Mouse (Mus musculus): Measurements from ENCODE around the gene Polr2b. TPM values are rescaled to one million over a fixed set of nuclear protein-coding genes. Genes with fewer than 3 reads are reported as not detected.

The Polr2b gene
- polyA plus RNA-seq, 1 experiment from 2014 or later, result 109 TPM

DNA sequence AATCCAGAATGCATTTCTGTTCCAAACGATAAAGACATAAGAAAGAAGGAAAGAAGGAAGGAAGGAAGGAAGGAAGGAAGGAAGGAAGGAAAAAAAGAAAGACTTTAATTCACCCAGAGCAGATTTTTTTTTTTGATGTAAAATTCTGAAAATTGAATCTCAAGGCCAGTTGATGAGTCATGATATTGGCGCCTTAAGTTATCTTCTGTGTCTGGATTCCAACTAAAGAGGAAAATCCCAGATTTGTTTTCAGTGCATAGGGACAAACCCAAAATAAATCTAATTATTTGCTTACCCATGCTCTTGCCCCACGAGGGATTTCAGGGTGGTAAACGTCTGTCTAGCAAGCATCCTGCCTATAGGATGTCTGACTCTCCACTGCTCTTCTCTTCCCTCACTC is 51.1 kb downstream of the Polr2b start:
- DNase-seq (ENCODE audit: low spot score) (no peak), ATAC-seq (replicated peaks; ENCODE audit: insufficient number of reproducible peaks, low FRiP score, low TSS enrichment, low read depth) (no peak)
- H3K4me3 ChIP-seq (ENCODE audit: low read depth, low read length), result no peak overlapping the region
- H3K4me1 ChIP-seq (ENCODE audit: control insufficient read depth, insufficient read depth, low read length), result no peaks in the 10 kb centered on the region
- no peak overlapping the region for H3K27ac ChIP-seq (replicated peaks; ENCODE audit: low read depth, low read length)
- no peak overlapping the region for H3K4me2 ChIP-seq (ENCODE audit: low read depth, low read length)
- H3K36me3 ChIP-seq (replicated peaks; ENCODE audit: control insufficient read depth, insufficient read depth, low read depth, low read length), result no peaks in the 10 kb centered on the region
- no peaks in the 10 kb centered on the region for H3K9me3 ChIP-seq (replicated peaks; ENCODE audit: control insufficient read depth, low read length)
- 71% methylated on average over 4 of the region's 4 CpGs for whole genome bisulfite sequencing
- no peak overlapping the region for H3K9ac ChIP-seq (replicated peaks; ENCODE audit: low read length)
- H3K27me3 ChIP-seq (ENCODE audit: control insufficient read depth, insufficient read depth, low read length), result no peaks in the 10 kb centered on the region

GRCm38 (mm10) chr5:77362120-77362519 is 52.2 kb downstream of the Polr2b start:
- Histone ChIP-seq H3K4me1 (ENCODE audit: control insufficient read depth, insufficient read depth, low read length) (no peaks in the 10 kb centered on the region), H3K27me3 (ENCODE audit: control insufficient read depth, insufficient read depth, low read length) (no peaks in the 10 kb centered on the region), H3K4me2 (ENCODE audit: low read depth, low read length) (no peak overlapping the region), H3K36me3 (replicated peaks; ENCODE audit: control insufficient read depth, insufficient read depth, low read depth, low read length) (no peaks in the 10 kb centered on the region), H3K9me3 (replicated peaks; ENCODE audit: control insufficient read depth, low read length) (no peaks in the 10 kb centered on the region), H3K9ac (replicated peaks; ENCODE audit: low read length) (no peak overlapping the region), H3K27ac (replicated peaks; ENCODE audit: low read depth, low read length) (no peak overlapping the region), H3K4me3 (ENCODE audit: low read depth, low read length) (no peak overlapping the region)
- DNase-seq (ENCODE audit: low spot score) (no peak), ATAC-seq (replicated peaks; ENCODE audit: insufficient number of reproducible peaks, low FRiP score, low TSS enrichment, low read depth) (no peak)
- WGBS, result 50% methylated on average over 3 of the region's 3 CpGs

GRCm38 (mm10) chr5:77363650-77364049 is 53.7 kb downstream of the Polr2b start:
- Histone ChIP-seq H3K27ac (replicated peaks; ENCODE audit: low read depth, low read length) (no peak overlapping the region), H3K4me1 (ENCODE audit: control insufficient read depth, insufficient read depth, low read length) (no peaks in the 10 kb centered on the region), H3K9ac (replicated peaks; ENCODE audit: low read length) (no peak overlapping the region), H3K4me2 (ENCODE audit: low read depth, low read length) (no peak overlapping the region), H3K36me3 (replicated peaks; ENCODE audit: control insufficient read depth, insufficient read depth, low read depth, low read length) (no peaks in the 10 kb centered on the region), H3K9me3 (replicated peaks; ENCODE audit: control insufficient read depth, low read length) (no peaks in the 10 kb centered on the region), H3K4me3 (ENCODE audit: low read depth, low read length) (no peak overlapping the region), H3K27me3 (ENCODE audit: control insufficient read depth, insufficient read depth, low read length) (no peaks in the 10 kb centered on the region)
- no peak for ATAC-seq (replicated peaks; ENCODE audit: insufficient number of reproducible peaks, low FRiP score, low TSS enrichment, low read depth)
- no peak for DNase-seq (ENCODE audit: low spot score)
- 77% methylated on average over 6 of the region's 6 CpGs for WGBS

DNA sequence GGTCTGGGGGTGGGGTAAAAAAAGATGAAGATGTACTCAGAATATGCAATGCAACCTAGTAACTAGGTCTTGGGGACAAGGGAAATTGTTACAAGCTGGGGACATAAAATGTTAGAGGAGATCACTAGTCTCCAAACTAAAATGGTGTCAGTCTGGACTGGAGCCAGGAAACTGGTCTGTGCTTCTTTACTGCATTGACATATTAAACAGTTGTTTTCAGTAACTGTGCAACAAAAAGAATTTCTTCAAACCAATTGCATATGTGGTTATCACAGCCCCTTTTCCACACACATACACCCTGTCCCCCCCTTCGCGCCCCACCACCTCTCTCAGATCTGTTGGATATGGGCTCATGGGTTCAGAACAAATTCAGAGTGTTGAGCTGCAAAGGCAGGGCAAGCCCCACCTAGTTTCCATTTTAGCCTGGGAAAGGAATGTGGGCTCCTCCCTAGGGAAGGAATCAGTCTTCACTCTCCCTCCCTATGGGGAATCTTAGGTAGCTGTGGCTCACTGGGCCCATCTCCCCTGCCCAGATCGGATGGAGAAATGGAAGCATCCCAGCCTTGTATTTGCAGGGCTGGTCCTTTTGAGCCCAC is 54.6 kb downstream of the Polr2b start:
- Histone ChIP-seq H3K4me1 (ENCODE audit: control insufficient read depth, insufficient read depth, low read length) (no peaks in the 10 kb centered on the region), H3K4me3 (ENCODE audit: low read depth, low read length) (no peak overlapping the region), H3K27ac (replicated peaks; ENCODE audit: low read depth, low read length) (no peak overlapping the region), H3K9me3 (replicated peaks; ENCODE audit: control insufficient read depth, low read length) (no peaks in the 10 kb centered on the region), H3K4me2 (ENCODE audit: low read depth, low read length) (no peak overlapping the region), H3K9ac (replicated peaks; ENCODE audit: low read length) (no peak overlapping the region), H3K36me3 (replicated peaks; ENCODE audit: control insufficient read depth, insufficient read depth, low read depth, low read length) (no peaks in the 10 kb centered on the region), H3K27me3 (ENCODE audit: control insufficient read depth, insufficient read depth, low read length) (no peaks in the 10 kb centered on the region)
- DNase-seq (ENCODE audit: low spot score) (no peak), ATAC-seq (replicated peaks; ENCODE audit: insufficient number of reproducible peaks, low FRiP score, low TSS enrichment, low read depth) (no peak; the same call in 1 of the 2 replicates)
- 89% methylated on average over 3 of the region's 3 CpGs for WGBS

GRCm38 (mm10) chr5:77366313-77366712 is 56.4 kb downstream of the Polr2b start:
- H3K27ac ChIP-seq (replicated peaks; ENCODE audit: low read depth, low read length), result no peak overlapping the region
- whole genome bisulfite sequencing, result 83% methylated on average over 8 of the region's 8 CpGs
- no peak overlapping the region for H3K4me2 ChIP-seq (ENCODE audit: low read depth, low read length)
- DNase-seq (ENCODE audit: low spot score), result no peak
- H3K27me3 ChIP-seq (ENCODE audit: control insufficient read depth, insufficient read depth, low read length), result no peaks in the 10 kb centered on the region
- H3K4me3 ChIP-seq (ENCODE audit: low read depth, low read length), result no peak overlapping the region
- no peak for ATAC-seq (replicated peaks; ENCODE audit: insufficient number of reproducible peaks, low FRiP score, low TSS enrichment, low read depth)
- H3K4me1 ChIP-seq (ENCODE audit: control insufficient read depth, insufficient read depth, low read length), result no peaks in the 10 kb centered on the region
- H3K9me3 ChIP-seq (replicated peaks; ENCODE audit: control insufficient read depth, low read length), result no peaks in the 10 kb centered on the region
- H3K36me3 ChIP-seq (replicated peaks; ENCODE audit: control insufficient read depth, insufficient read depth, low read depth, low read length), result no peaks in the 10 kb centered on the region
- no peak overlapping the region for H3K9ac ChIP-seq (replicated peaks; ENCODE audit: low read length)

- Histone ChIP-seq H3K36me3 (replicated peaks; ENCODE audit: control insufficient read depth, insufficient read depth, low read depth, low read length) (no peaks in the 10 kb centered on the region), H3K9ac (replicated peaks; ENCODE audit: low read length) (no peak overlapping the region), H3K4me3 (ENCODE audit: low read depth, low read length) (no peak overlapping the region), H3K27ac (replicated peaks; ENCODE audit: low read depth, low read length) (no peak overlapping the region), H3K4me2 (ENCODE audit: low read depth, low read length) (no peak overlapping the region), H3K9me3 (replicated peaks; ENCODE audit: control insufficient read depth, low read length) (no peaks in the 10 kb centered on the region), H3K4me1 (ENCODE audit: control insufficient read depth, insufficient read depth, low read length) (no peaks in the 10 kb centered on the region), H3K27me3 (ENCODE audit: control insufficient read depth, insufficient read depth, low read length) (no peaks in the 10 kb centered on the region)
- ATAC-seq (replicated peaks; ENCODE audit: insufficient number of reproducible peaks, low FRiP score, low TSS enrichment, low read depth), result no peak
- DNase-seq (ENCODE audit: low spot score), result no peak
- 100% methylated on average over 1 of the region's 1 CpGs for WGBS
Measured at GRCm38 (mm10) chr5:77367145-77367544, 57.2 kb downstream of the Polr2b start.

GRCm38 (mm10) chr5:77367682-77368081 is 57.7 kb downstream of the Polr2b start:
- Histone ChIP-seq H3K9ac (replicated peaks; ENCODE audit: low read length) (no peak overlapping the region), H3K4me2 (ENCODE audit: low read depth, low read length) (no peak overlapping the region), H3K9me3 (replicated peaks; ENCODE audit: control insufficient read depth, low read length) (no peaks in the 10 kb centered on the region), H3K4me1 (ENCODE audit: control insufficient read depth, insufficient read depth, low read length) (no peaks in the 10 kb centered on the region), H3K36me3 (replicated peaks; ENCODE audit: control insufficient read depth, insufficient read depth, low read depth, low read length) (no peaks in the 10 kb centered on the region), H3K27me3 (ENCODE audit: control insufficient read depth, insufficient read depth, low read length) (no peaks in the 10 kb centered on the region), H3K27ac (replicated peaks; ENCODE audit: low read depth, low read length) (no peak overlapping the region), H3K4me3 (ENCODE audit: low read depth, low read length) (no peak overlapping the region)
- DNase-seq (ENCODE audit: low spot score) (no peak), ATAC-seq (replicated peaks; ENCODE audit: insufficient number of reproducible peaks, low FRiP score, low TSS enrichment, low read depth) (no peak)
- WGBS, result 53% methylated on average over 12 of the region's 12 CpGs

GRCm38 (mm10) chr5:77368194-77368593 is 58.2 kb downstream of the Polr2b start:
- Histone ChIP-seq H3K27me3 (ENCODE audit: control insufficient read depth, insufficient read depth, low read length) (no peaks in the 10 kb centered on the region), H3K4me1 (ENCODE audit: control insufficient read depth, insufficient read depth, low read length) (no peaks in the 10 kb centered on the region), H3K9ac (replicated peaks; ENCODE audit: low read length) (no peak overlapping the region), H3K27ac (replicated peaks; ENCODE audit: low read depth, low read length) (no peak overlapping the region), H3K36me3 (replicated peaks; ENCODE audit: control insufficient read depth, insufficient read depth, low read depth, low read length) (no peaks in the 10 kb centered on the region), H3K9me3 (replicated peaks; ENCODE audit: control insufficient read depth, low read length) (no peaks in the 10 kb centered on the region), H3K4me2 (ENCODE audit: low read depth, low read length) (no peak overlapping the region), H3K4me3 (ENCODE audit: low read depth, low read length) (no peak overlapping the region)
- no peak for DNase-seq (ENCODE audit: low spot score)
- 41% methylated on average over 7 of the region's 7 CpGs for WGBS
- no peak for ATAC-seq (replicated peaks; ENCODE audit: insufficient number of reproducible peaks, low FRiP score, low TSS enrichment, low read depth)
